Mouse (Mus musculus) midbrain, embryonic 12.5 days (tissue): ENCODE measurements around the gene Rhoq. TPM values are rescaled to one million over a fixed set of nuclear protein-coding genes. Genes with fewer than 3 reads are reported as not detected.
A peak's percentile ranks its signal among the peaks of the same experiment; 100 is the strongest.

Experiments used
- ATAC-seq: fragments of 200-750 bp; cut with Nextera tagmentation; 2 replicates; pipeline ENCODE4 v1.8.0; 2017; ENCODE audit warnings: low read depth, moderate TSS enrichment, moderate library complexity; ENCODE audit not compliant: low FRiP score
- H3K27ac ChIP-seq: fragments of 300-500 bp; sonication (generic); replicated peaks from 2 replicates; pipeline ENCODE4 v1.5.1; 2016; ENCODE audit warnings: mild to moderate bottlenecking
- H3K27me3 ChIP-seq: fragments of 300-500 bp; sonication (generic); 2 replicates; pipeline ENCODE4 v1.6.1; 2016; ENCODE audit warnings: mild to moderate bottlenecking
- H3K36me3 ChIP-seq: fragments of 300-500 bp; sonication (generic); 2 replicates; pipeline ENCODE4 v1.6.1; 2016
- H3K4me1 ChIP-seq: fragments of 300-500 bp; sonication (generic); 2 replicates; pipeline ENCODE4 v1.6.1; 2016
- H3K4me2 ChIP-seq: fragments of 300-500 bp; sonication (generic); replicated peaks from 2 replicates; pipeline ENCODE4 v1.6.1; 2016; ENCODE audit warnings: mild to moderate bottlenecking, moderate library complexity
- H3K4me3 ChIP-seq: fragments of 300-500 bp; sonication (generic); 2 replicates; pipeline ENCODE4 v1.5.1; 2016; ENCODE audit warnings: mild to moderate bottlenecking
- H3K9ac ChIP-seq: fragments of 300-500 bp; sonication (generic); replicated peaks from 2 replicates; pipeline ENCODE4 v1.6.1; 2016; ENCODE audit warnings: mild to moderate bottlenecking, moderate library complexity
- H3K9me3 ChIP-seq: fragments of 300-500 bp; sonication (generic); 2 replicates; pipeline ENCODE4 v1.6.1; 2016; ENCODE audit warnings: mild to moderate bottlenecking
- WGBS: fragments of 180-500 bp; shearing (Covaris S2); methylation state at CpG from one replicate; pipeline ENCODE4 v1.1.7; 2016; 5-methylcytosine and 5-hydroxymethylcytosine counted together
- polyA plus RNA-seq: library from polyadenylated mRNA; unstranded; fragments of >200 nt; fragmentation: Nextera tagmentation; extraction: Ambion mirVana; gene quantifications from 2 replicates; pipeline ENCODE4 v1.2.1, GENCODE M21; 2016

The Rhoq gene
- polyA plus RNA-seq, 1 experiment from 2014 or later: 15.1 TPM

DNA sequence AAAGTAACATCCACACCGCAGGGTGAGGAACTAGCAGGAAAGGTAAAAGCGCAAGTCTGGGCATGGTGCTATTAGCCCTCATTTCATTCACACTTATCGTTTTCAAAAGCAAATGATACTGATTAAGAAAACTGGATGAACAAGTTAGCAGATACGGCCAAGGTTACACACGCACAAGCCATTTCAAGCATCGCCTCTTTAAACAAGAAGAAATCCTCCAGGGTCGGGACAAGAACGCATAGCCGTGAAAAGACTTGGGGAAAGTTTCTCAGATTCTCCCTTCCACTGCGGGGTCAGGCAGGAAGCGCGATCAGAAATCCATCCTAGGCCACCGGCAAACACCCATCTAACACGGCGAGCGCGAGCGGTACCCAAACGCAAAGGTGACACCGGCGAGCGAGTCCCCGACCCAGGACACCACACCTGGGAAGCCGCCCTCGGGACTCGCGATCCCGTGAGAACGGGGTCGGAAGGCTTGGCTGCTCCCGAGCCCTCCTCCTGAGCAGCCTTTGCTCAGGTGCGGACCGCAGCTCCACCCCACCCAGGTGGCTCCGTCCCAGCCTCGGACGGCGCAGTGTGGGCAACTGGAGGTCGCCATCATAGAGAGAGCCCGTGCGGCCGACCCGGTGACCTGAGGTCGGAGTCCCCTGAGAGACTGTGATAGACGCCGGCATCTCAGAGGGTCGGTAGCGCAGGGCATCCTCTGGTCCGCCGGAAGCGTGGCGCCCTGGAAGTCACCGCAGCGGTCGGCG is 61.8 kb downstream of the Rhoq start:
- under 1% methylated on average over 55 of the region's 55 CpGs for WGBS
- Histone ChIP-seq H3K9ac (peak overlapping the region; percentile 84), H3K27ac (no peak overlapping the region)

DNA sequence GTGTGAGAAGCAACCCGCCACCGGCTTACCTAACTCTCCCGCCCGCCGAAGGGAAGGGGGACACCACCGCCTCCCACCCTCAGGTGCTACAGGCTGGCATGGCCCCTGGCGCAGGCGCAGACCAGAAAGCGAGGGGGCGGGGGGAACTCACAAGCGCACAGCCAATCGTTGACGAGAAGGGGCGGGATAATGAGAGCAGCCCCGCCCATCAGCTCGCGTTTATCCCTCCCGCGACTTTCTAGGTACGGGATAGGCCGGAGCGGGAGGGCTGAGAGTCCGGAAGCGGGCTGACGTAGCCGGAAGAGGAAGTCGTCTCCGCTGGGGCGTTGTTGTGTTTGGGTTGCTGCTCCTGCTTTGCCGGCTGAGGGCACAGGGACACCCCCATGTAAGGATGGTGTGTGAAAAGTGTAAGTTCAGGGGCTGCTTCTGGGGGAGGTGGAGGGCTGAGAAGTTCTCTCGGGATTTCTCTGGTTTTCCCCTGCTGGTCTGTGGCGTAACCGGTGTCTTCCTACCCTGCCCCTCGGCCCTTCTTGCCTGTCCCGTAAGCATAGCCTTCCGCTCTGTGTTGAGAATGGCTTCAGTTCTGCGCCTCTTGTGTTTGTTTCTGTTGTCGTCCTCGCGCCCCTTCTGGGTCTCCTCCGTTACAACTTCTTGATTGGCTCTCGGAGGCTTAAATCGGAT is 62.5 kb downstream of the Rhoq start, which contains the start of the genes Pigf and Cript:
Pigf (minus strand) TSS at position 138 of the 681 bp plus-strand sequence.
Cript (plus strand) TSS at position 282 of the 681 bp plus-strand sequence.
- Histone ChIP-seq H3K4me3 (peak within 1 kb of the TSS; percentile 85), H3K4me2 (peak within 1 kb of the TSS; percentile 97), H3K27me3 (no peaks in the 10 kb centered on the region), H3K4me1 (peaks cover 17% of the 10 kb centered on the region), H3K36me3 (peaks cover 16% of the 10 kb centered on the region), H3K27ac (no peak within 1 kb of the TSS), H3K9me3 (no peaks in the 10 kb centered on the region), H3K9ac (peak within 1 kb of the TSS; percentile 84)
- WGBS: under 1% methylated on average over 39 of the region's 43 CpGs
- peak; percentile 99 for ATAC-seq

More for the DNA sequence above, 61.8 kb downstream of the Rhoq start:
- peak overlapping the region; percentile 85 for H3K4me3 ChIP-seq
- peaks cover 17% of the 10 kb centered on the region for H3K4me1 ChIP-seq
- peak overlapping the region; percentile 97 for H3K4me2 ChIP-seq
- H3K27me3 ChIP-seq: no peaks in the 10 kb centered on the region
- no peaks in the 10 kb centered on the region for H3K9me3 ChIP-seq
- ATAC-seq: peak; percentile 82; the same call in 1 of the 2 replicates
- H3K36me3 ChIP-seq: peaks cover 12% of the 10 kb centered on the region

DNA sequence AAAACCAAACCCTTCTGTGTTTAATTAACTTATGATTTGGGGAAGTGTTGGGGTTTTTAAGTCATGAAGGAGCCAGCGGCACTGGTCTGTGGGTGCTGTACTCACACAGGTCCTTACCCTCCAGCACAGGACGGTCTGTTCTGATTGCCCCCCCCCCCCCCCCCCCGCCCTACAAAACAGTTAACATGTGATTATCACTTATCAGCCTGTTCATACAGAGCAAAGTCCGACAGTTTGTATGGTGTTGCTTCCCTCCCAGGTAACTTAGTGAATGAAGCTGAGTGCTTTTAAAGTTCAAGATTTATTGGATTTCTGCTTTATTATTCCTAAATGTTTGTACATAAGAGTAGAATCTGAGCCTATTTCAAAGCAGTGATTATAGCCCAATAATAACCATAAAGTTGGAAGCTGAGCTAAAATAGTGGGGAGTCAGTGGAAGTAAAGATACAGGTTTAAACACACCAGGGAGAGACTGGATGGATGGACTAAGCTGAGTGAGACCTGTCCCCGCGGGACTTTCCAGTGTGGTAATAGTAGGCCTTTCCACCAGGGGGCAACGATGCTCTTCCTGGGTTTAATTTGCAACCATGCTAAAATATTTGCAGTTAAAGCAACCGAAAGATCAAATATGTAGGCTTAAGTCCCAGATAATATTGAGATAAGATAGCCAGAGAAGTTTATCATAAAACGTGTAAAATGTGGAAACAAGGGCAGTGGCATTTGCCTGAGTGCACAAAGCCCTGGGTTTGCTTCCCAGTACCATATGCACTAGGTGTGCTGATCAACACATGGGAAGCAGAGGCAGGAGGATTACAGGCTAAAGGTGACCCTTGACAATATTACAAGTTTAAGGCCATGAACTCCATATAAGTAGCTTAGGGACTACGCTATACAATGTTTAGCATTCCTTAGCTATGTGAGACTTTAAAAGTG is 73.5 kb downstream of the Rhoq start:
- ATAC-seq: no peak
- 60% methylated on average over 10 of the region's 10 CpGs for WGBS

DNA sequence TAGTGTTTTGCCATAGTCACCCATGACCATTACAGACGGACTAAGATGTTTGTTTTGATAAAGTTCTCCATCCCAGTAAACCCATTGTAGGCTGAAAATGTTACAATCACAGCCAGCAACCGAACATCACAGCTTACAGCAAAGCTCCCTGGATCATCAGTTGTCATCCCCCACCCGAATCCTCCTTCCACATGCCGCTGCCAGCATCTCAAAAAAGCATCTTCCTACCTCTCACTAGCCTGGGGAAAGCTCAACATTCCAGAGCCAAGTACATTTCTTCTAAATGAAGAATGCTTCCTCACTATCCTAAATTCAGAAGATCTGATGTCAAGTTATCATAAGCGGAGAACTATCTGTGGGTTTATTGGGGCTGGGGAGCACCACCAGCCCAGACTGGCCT is 75.6 kb downstream of the Rhoq start:
- H3K36me3 ChIP-seq: peaks cover 27% of the 10 kb centered on the region
- H3K27me3 ChIP-seq: no peaks in the 10 kb centered on the region
- H3K4me1 ChIP-seq: no peaks in the 10 kb centered on the region
- H3K4me2 ChIP-seq: no peak overlapping the region
- H3K27ac ChIP-seq: no peak overlapping the region
- no peak for ATAC-seq
- 85% methylated on average over 5 of the region's 5 CpGs for WGBS
- H3K4me3 ChIP-seq: no peak overlapping the region
- H3K9me3 ChIP-seq: no peaks in the 10 kb centered on the region
- H3K9ac ChIP-seq: no peak overlapping the region

More for the DNA sequence above, 73.5 kb downstream of the Rhoq start:
- Histone ChIP-seq H3K27ac (no peak overlapping the region), H3K27me3 (no peaks in the 10 kb centered on the region), H3K4me3 (no peak overlapping the region), H3K36me3 (peaks cover 39% of the 10 kb centered on the region), H3K4me1 (no peaks in the 10 kb centered on the region), H3K9me3 (no peaks in the 10 kb centered on the region), H3K9ac (no peak overlapping the region), H3K4me2 (no peak overlapping the region)

DNA sequence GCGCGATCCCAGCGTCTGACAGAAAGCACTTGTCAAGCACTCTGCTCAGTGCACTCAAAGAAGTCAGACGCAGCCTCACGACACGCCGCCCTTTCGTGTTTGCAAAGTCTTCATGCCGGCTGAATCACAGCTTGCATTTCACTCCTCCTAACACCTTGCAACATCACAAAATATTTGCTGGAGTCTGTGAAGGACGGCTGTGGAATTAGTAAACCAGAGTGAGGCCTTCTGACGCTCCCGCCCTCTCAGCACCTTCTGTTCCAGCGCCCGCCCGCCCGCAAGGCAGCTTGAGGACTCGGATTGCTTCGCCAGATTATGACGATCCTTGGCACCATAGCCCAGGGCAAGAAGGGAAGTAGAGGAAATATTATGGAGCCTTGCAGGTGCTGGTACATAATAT is 78.9 kb downstream of the Rhoq start:
- no peak overlapping the region for H3K4me3 ChIP-seq
- no peaks in the 10 kb centered on the region for H3K27me3 ChIP-seq
- ATAC-seq: no peak
- H3K36me3 ChIP-seq: peaks cover 12% of the 10 kb centered on the region
- no peaks in the 10 kb centered on the region for H3K4me1 ChIP-seq
- H3K4me2 ChIP-seq: no peak overlapping the region
- WGBS: 77% methylated on average over 19 of the region's 19 CpGs
- H3K9ac ChIP-seq: no peak overlapping the region
- no peak overlapping the region for H3K27ac ChIP-seq
- no peaks in the 10 kb centered on the region for H3K9me3 ChIP-seq

DNA sequence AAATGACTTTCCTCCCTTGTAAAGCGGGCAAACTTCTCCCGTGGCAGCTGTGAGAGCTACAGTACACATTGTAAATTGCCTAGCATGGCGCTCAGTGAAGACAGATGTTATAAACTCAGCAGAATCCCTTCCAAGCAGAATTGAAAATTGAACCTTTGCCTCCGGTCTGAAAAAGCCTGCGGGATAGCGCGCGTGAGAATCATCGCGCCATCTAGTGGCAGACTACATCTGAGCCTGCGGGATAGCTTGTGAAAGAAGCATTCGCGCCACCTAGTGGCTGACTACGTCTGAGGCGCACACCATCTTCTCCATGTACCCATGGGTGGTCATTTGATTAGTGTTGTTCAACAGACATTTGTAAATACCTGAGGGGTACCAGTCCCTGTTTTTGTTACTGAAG is 81.5 kb downstream of the Rhoq start:
- peak; percentile 62; the same call in 1 of the 2 replicates for ATAC-seq
- H3K36me3 ChIP-seq: no peaks in the 10 kb centered on the region
- no peaks in the 10 kb centered on the region for H3K9me3 ChIP-seq
- no peak overlapping the region for H3K9ac ChIP-seq
- H3K4me1 ChIP-seq: no peaks in the 10 kb centered on the region
- H3K4me2 ChIP-seq: no peak overlapping the region
- H3K27ac ChIP-seq: no peak overlapping the region
- H3K4me3 ChIP-seq: no peak overlapping the region
- WGBS: under 1% methylated on average over 15 of the region's 15 CpGs
- no peaks in the 10 kb centered on the region for H3K27me3 ChIP-seq

DNA sequence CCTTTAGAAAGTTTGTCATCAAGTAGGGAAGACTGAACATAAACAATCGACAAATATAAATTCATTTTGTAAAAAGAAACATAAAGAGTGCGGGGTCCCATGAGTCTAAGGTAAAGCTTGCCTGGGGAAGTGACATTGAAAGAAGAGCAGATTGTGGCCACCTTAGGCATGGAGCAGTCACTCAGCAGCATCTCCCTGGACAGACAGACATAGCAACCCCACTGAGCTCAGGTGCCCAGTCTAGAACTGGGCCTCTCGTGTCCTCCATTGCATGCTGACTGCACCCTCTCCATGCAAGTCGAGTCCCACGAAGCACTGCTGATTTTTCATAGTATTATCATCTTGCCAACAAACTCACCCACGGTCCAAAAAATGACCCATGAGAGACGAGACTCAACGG is 81.9 kb downstream of the Rhoq start:
- H3K36me3 ChIP-seq: no peaks in the 10 kb centered on the region
- 81% methylated on average over 8 of the region's 8 CpGs for WGBS
- no peaks in the 10 kb centered on the region for H3K27me3 ChIP-seq
- no peak overlapping the region for H3K27ac ChIP-seq
- H3K4me2 ChIP-seq: no peak overlapping the region
- no peaks in the 10 kb centered on the region for H3K4me1 ChIP-seq
- ATAC-seq: 0 out of 2 replicates have a peak, but pooled peaks have one; percentile 38
- no peak overlapping the region for H3K9ac ChIP-seq
- H3K4me3 ChIP-seq: no peak overlapping the region
- no peaks in the 10 kb centered on the region for H3K9me3 ChIP-seq

Other genes starting within 250 kb of the Rhoq start
- 3.4 and 3.9 TPM in 2 replicates for gene Epas1, start 209.4 kb upstream of the Rhoq start, polyA plus RNA-seq
- gene Tmem247, start 45.7 kb upstream of the Rhoq start, polyA plus RNA-seq: not detected in 2 replicates
- 0.39 and 0.60 TPM in 2 replicates for gene Atp6v1e2, start 15.2 kb upstream of the Rhoq start, polyA plus RNA-seq
- 40.2 and 44.8 TPM in 2 replicates for gene Pigf, start 62.3 kb downstream of the Rhoq start, polyA plus RNA-seq
- 194 and 209 TPM in 2 replicates for gene Cript, start 62.5 kb downstream of the Rhoq start, polyA plus RNA-seq
- gene Socs5, start 144.6 kb downstream of the Rhoq start, polyA plus RNA-seq: 14.1 and 14.7 TPM in 2 replicates